ENCODE assay signal across 8 mouse cellular contexts in genomic region chr4:63543746-63544493, GRCm38 (mm10). TPM values are rescaled to one million over a fixed set of nuclear protein-coding genes. Genes with fewer than 3 reads are reported as not detected.
DNase-seq lines count a peak whose midpoint lies in the region; ATAC-seq and TF ChIP-seq lines count a peak whose summit lies in the region.

No protein-coding gene starts in this region.

- no peak for DNase-seq in heart, postnatal 10 days
- no peak for DNase-seq in forebrain, embryonic 11.5 days (ENCODE audit: low spot score)
- peak; percentile 38 for DNase-seq in testis, postnatal 14 days (ENCODE audit: low spot score)
- no peak for DNase-seq in adipocyte (ENCODE audit: low spot score)

- no peaks in the 10 kb centered on the region for H3K27me3 ChIP-seq in heart, embryonic 11.5 days (ENCODE audit: control insufficient read depth, insufficient read depth, low read length)
- no peaks in the 10 kb centered on the region for H3K27me3 ChIP-seq in forebrain, embryonic 11.5 days (ENCODE audit: control insufficient read depth, insufficient read depth, low read length)
- no peaks in the 10 kb centered on the region for H3K27me3 ChIP-seq in kidney, embryonic 16.5 days (ENCODE audit: insufficient read depth, low read length)

- 0 out of 2 replicates have a peak overlapping the region, but pooled peaks have one; percentile 28 for H3K9ac ChIP-seq in heart, embryonic 11.5 days (ENCODE audit: low read depth, low read length)
- no peak overlapping the region for H3K9ac ChIP-seq in forebrain, embryonic 11.5 days (ENCODE audit: low read length)
- H3K9ac ChIP-seq in kidney, embryonic 16.5 days (replicated peaks; ENCODE audit: low read length) = peak overlapping the region; percentile 22; the same call in 1 of the 2 replicates

- intact Hi-C loops in heart, postnatal 10 days (cut with DNase I) = loop anchor here (5.0 kb wide), 2 partner anchors 47 to 127 kb away; partner anchors contain the start of gene Whrn

- no peak for TF ChIP-seq POLR2A in bone marrow macrophage, adult 2 months (IDR thresholded peaks at IDR 0.05; ENCODE audit: borderline replicate concordance, low read depth, low read length)

- peak overlapping the region; percentile 51; the same call in 1 of the 2 replicates for H3K27ac ChIP-seq in heart, embryonic 11.5 days (ENCODE audit: low read depth, low read length)
- H3K27ac ChIP-seq in bone marrow macrophage, adult 2 months (ENCODE audit: insufficient read depth, low read depth, low read length) = peak overlapping the region; percentile 77
- no peak overlapping the region for H3K27ac ChIP-seq in forebrain, embryonic 11.5 days (ENCODE audit: low read depth, low read length)
- peak overlapping the region; percentile 50 for H3K27ac ChIP-seq in kidney, embryonic 16.5 days (ENCODE audit: low read length)

- H3K9me3 ChIP-seq in heart, embryonic 11.5 days (replicated peaks; ENCODE audit: control insufficient read depth, low read length) = no peaks in the 10 kb centered on the region
- H3K9me3 ChIP-seq in forebrain, embryonic 11.5 days (ENCODE audit: control insufficient read depth, low read length) = no peaks in the 10 kb centered on the region
- no peaks in the 10 kb centered on the region for H3K9me3 ChIP-seq in kidney, embryonic 16.5 days (ENCODE audit: low read length)

- no peak for TF ChIP-seq CTCF in bone marrow macrophage, adult 2 months (IDR thresholded peaks at IDR 0.05; ENCODE audit: low read depth, low read length)

- peak; percentile 15 for ATAC-seq in heart, embryonic 11.5 days (replicated peaks; ENCODE audit: insufficient number of reproducible peaks, low FRiP score, low TSS enrichment)
- peak; percentile 68 for ATAC-seq in forebrain, embryonic 11.5 days (replicated peaks; ENCODE audit: low FRiP score)
- peak; percentile 58 for ATAC-seq in kidney, embryonic 16.5 days (ENCODE audit: low FRiP score, low TSS enrichment)
- peak; percentile 26 for ATAC-seq in megakaryocyte, adult 5-6 weeks (ENCODE audit: poor library complexity, severe bottlenecking)

- 59% methylated on average over 10 of the region's 10 CpGs for WGBS in heart, embryonic 11.5 days (ENCODE audit: insufficient replicate concordance)
- 65% methylated on average over 10 of the region's 10 CpGs for WGBS in forebrain, embryonic 11.5 days
- WGBS in kidney, embryonic 16.5 days = 41% methylated on average over 10 of the region's 10 CpGs

- H3K4me3 ChIP-seq in heart, embryonic 11.5 days (ENCODE audit: low read depth, low read length) = 0 out of 2 replicates have a peak overlapping the region, but pooled peaks have one; percentile 70
- peak overlapping the region; percentile 11; the same call in 1 of the 2 replicates for H3K4me3 ChIP-seq in bone marrow macrophage, adult 2 months (ENCODE audit: insufficient read depth, low read length)
- H3K4me3 ChIP-seq in forebrain, embryonic 11.5 days (ENCODE audit: low read depth, low read length) = peak overlapping the region; percentile 83; the same call in 1 of the 2 replicates
- peak overlapping the region; percentile 31 for H3K4me3 ChIP-seq in kidney, embryonic 16.5 days (ENCODE audit: low read length)

- peaks cover 29% of the 10 kb centered on the region for H3K4me1 ChIP-seq in heart, embryonic 11.5 days (ENCODE audit: control insufficient read depth, insufficient read depth, low read length)
- H3K4me1 ChIP-seq in bone marrow macrophage, adult 2 months (ENCODE audit: control insufficient read depth, insufficient read depth, low read length) = peaks cover 47% of the 10 kb centered on the region
- H3K4me1 ChIP-seq in forebrain, embryonic 11.5 days (replicated peaks; ENCODE audit: control insufficient read depth, insufficient read depth, low read length) = peaks cover 9% of the 10 kb centered on the region
- H3K4me1 ChIP-seq in kidney, embryonic 16.5 days (ENCODE audit: insufficient read depth, low read length) = peaks cover 30% of the 10 kb centered on the region

- peaks cover 2% of the 10 kb centered on the region for H3K36me3 ChIP-seq in heart, embryonic 11.5 days (ENCODE audit: control insufficient read depth, insufficient read depth, low read length)
- no peaks in the 10 kb centered on the region for H3K36me3 ChIP-seq in forebrain, embryonic 11.5 days (ENCODE audit: control insufficient read depth, insufficient read depth, low read length)
- H3K36me3 ChIP-seq in kidney, embryonic 16.5 days (ENCODE audit: insufficient read depth, low read length) = peaks cover 9% of the 10 kb centered on the region

- peak overlapping the region; percentile 54 for H3K4me2 ChIP-seq in heart, embryonic 11.5 days
- H3K4me2 ChIP-seq in forebrain, embryonic 11.5 days (ENCODE audit: low read depth, low read length, severe bottlenecking) = peak overlapping the region; percentile 39; the same call in 1 of the 2 replicates
- peak overlapping the region; percentile 42 for H3K4me2 ChIP-seq in kidney, embryonic 16.5 days (replicated peaks; ENCODE audit: low read depth, low read length)

RNA-seq across cellular contexts. Expression of gene Atp6v1g1, which starts 0.7 kb away (rescaled TPM):
- polyA plus RNA-seq in heart, embryonic 11.5 days (2014; fragmentation: Nextera tagmentation; extraction: Ambion mirVana) = 213 and 221 TPM in 2 replicates
- total RNA-seq in heart, postnatal 10 days (2021) = 100 to 1,000 TPM; 161 to 165 TPM
- 270 and 275 TPM in 2 replicates for polyA plus RNA-seq in bone marrow macrophage, adult 2 months (2012; ENCODE audit: insufficient read depth, insufficient read length, missing spikeins)
- 298 and 308 TPM in 2 replicates for polyA plus RNA-seq in forebrain, embryonic 11.5 days (2014; fragmentation: Nextera tagmentation; extraction: Ambion mirVana)
- 305 and 320 TPM in 2 replicates for polyA plus RNA-seq in kidney, embryonic 16.5 days (2015; fragmentation: Nextera tagmentation; extraction: Ambion mirVana)
- 197 and 229 TPM in 2 replicates for total RNA-seq in megakaryocyte, adult 5-6 weeks (2015)
- total RNA-seq in megakaryocyte, adult 5-6 weeks (2017) = 111 and 159 TPM in 2 replicates

RNA-seq across cellular contexts. Expression of gene Tmem268, which starts 14.7 kb away (rescaled TPM):
- polyA plus RNA-seq in heart, embryonic 11.5 days (2014; fragmentation: Nextera tagmentation; extraction: Ambion mirVana) = 5.5 and 5.8 TPM in 2 replicates
- 1 to 10 TPM; 5.9 to 6.5 TPM for total RNA-seq in heart, postnatal 10 days (2021)
- polyA plus RNA-seq in bone marrow macrophage, adult 2 months (2012; ENCODE audit: insufficient read depth, insufficient read length, missing spikeins) = 5.7 and 6.9 TPM in 2 replicates
- 6.0 and 8.1 TPM in 2 replicates for polyA plus RNA-seq in forebrain, embryonic 11.5 days (2014; fragmentation: Nextera tagmentation; extraction: Ambion mirVana)
- polyA plus RNA-seq in kidney, embryonic 16.5 days (2015; fragmentation: Nextera tagmentation; extraction: Ambion mirVana) = 6.6 TPM in 2 replicates
- 22.4 and 24.3 TPM in 2 replicates for total RNA-seq in megakaryocyte, adult 5-6 weeks (2015)
- total RNA-seq in megakaryocyte, adult 5-6 weeks (2017) = 43.5 and 58.0 TPM in 2 replicates

RNA-seq across cellular contexts. Expression of gene Whrn, which starts 48.1 kb away (rescaled TPM):
- 3.3 and 4.7 TPM in 2 replicates for polyA plus RNA-seq in heart, embryonic 11.5 days (2014; fragmentation: Nextera tagmentation; extraction: Ambion mirVana)
- 10 to 100 TPM in 1 of 2 experiments, 1 to 10 TPM in 1; 10.0 to 11.0 TPM for total RNA-seq in heart, postnatal 10 days (2021)
- 0.29 TPM in 1 of 2 replicates, not detected in the other for polyA plus RNA-seq in bone marrow macrophage, adult 2 months (2012; ENCODE audit: insufficient read depth, insufficient read length, missing spikeins)
- 10.7 and 11.0 TPM in 2 replicates for polyA plus RNA-seq in forebrain, embryonic 11.5 days (2014; fragmentation: Nextera tagmentation; extraction: Ambion mirVana)
- 4.8 and 5.6 TPM in 2 replicates for polyA plus RNA-seq in kidney, embryonic 16.5 days (2015; fragmentation: Nextera tagmentation; extraction: Ambion mirVana)
- 0.45 and 1.5 TPM in 2 replicates for total RNA-seq in megakaryocyte, adult 5-6 weeks (2015)
- 0.07 and 0.65 TPM in 2 replicates for total RNA-seq in megakaryocyte, adult 5-6 weeks (2017)

Comparison
In these comparisons a context has a peak if more than half of its experiments do, and no peak if none do; other contexts are left out.
1. ATAC-seq: peak in every context shown above with its lines; median percentile 68 in forebrain, embryonic 11.5 days; 58 in kidney, embryonic 16.5 days; 26 in megakaryocyte, adult 5-6 weeks; 15 in heart, embryonic 11.5 days.
2. H3K4me3 ChIP-seq: peak in every context shown above with its lines; median percentile 83 in forebrain, embryonic 11.5 days; 70 in heart, embryonic 11.5 days; 31 in kidney, embryonic 16.5 days; 11 in bone marrow macrophage, adult 2 months.